Mouse (Mus musculus) heart, postnatal 14 days (tissue): ENCODE measurements around the gene Fbxl18. TPM values are rescaled to one million over a fixed set of nuclear protein-coding genes. Genes with fewer than 3 reads are reported as not detected.
A peak's percentile ranks its signal among the peaks of the same experiment; 100 is the strongest.

Experiments used
- DNase-seq, 2 experiments: peaks; one replicate each; pipeline ENCODE4 v3.0.0; 2021 to 2022
- intact Hi-C: fragments of 180-260 bp; cut with DNase I; formaldehyde crosslinking; loops from one replicate; pipeline ENCODE4 v1.15.1; 2025
- total RNA-seq, 2 experiments: library from RNA; stranded (reverse); gene quantifications; 2 replicates each; pipeline ENCODE4 v1.2.3; 2021

Gene Fbxl18
- total RNA-seq, 2 experiments from 2014 or later, result 7.1 to 7.7 TPM

- peak; percentile 99 to 100 for DNase-seq
- intact Hi-C loops, result loop anchor here (2.0 kb wide), 1 partner anchor 87 kb away; no protein-coding TSS in a partner anchor
These were observed 77.4 kb downstream of the Fbxl18 start, which contains the start of gene Tnrc18 for GRCm38 (mm10) chr5:142817524-142818434. Tnrc18 (minus strand) TSS chr5:142817662.

Other genes starting within 250 kb of the Fbxl18 start
- under 1 TPM; 0.63 to 0.69 TPM for gene Slc29a4, start 202.9 kb downstream of the Fbxl18 start, total RNA-seq
- gene Tnrc18, start 77.8 kb downstream of the Fbxl18 start, total RNA-seq, result 10 to 100 TPM; 75.6 to 83.8 TPM
- 1,000 to 10,000 TPM; 1,025 to 1,358 TPM for gene Actb, start 11.3 kb upstream of the Fbxl18 start, total RNA-seq
- gene Fscn1, start 64.9 kb upstream of the Fbxl18 start, total RNA-seq, result 10 to 100 TPM; 47.3 to 68.9 TPM
- 10 to 100 TPM; 25.7 to 29.4 TPM for gene Rnf216, start 217.6 kb upstream of the Fbxl18 start, total RNA-seq